Mouse (Mus musculus) CD4-positive helper T cell, adult 2 months (primary cell): Measurements from ENCODE around the gene Tyw1.

ENCODE experiments used
- DNase-seq: peaks from one replicate; pipeline ENCODE4 v3.0.0-alpha.2; 2012; ENCODE audit warnings: low read depth, missing footprints, low spot score

Gene Tyw1

GRCm38 (mm10) chr5:130314926-130315325 is 59.5 kb downstream of the Tyw1 start:
- no peak for DNase-seq

GRCm38 (mm10) chr5:130316321-130316720 is 60.9 kb downstream of the Tyw1 start:
- no peak for DNase-seq

- no peak for DNase-seq
Measured at GRCm38 (mm10) chr5:130319783-130320182, 64.4 kb downstream of the Tyw1 start.

- no peak for DNase-seq
Measured at GRCm38 (mm10) chr5:130320485-130320884, 65.1 kb downstream of the Tyw1 start.

GRCm38 (mm10) chr5:130325486-130325885 is 70.1 kb downstream of the Tyw1 start:
- no peak for DNase-seq

GRCm38 (mm10) chr5:130327615-130328263 is 72.3 kb downstream of the Tyw1 start:
- no peak for DNase-seq

- DNase-seq: no peak
Measured at GRCm38 (mm10) chr5:130328366-130328765, 72.9 kb downstream of the Tyw1 start.

GRCm38 (mm10) chr5:130329889-130330288 is 74.5 kb downstream of the Tyw1 start:
- no peak for DNase-seq

GRCm38 (mm10) chr5:130330801-130331200 is 75.4 kb downstream of the Tyw1 start:
- no peak for DNase-seq

GRCm38 (mm10) chr5:130331206-130331605 is 75.8 kb downstream of the Tyw1 start:
- DNase-seq: no peak

- no peak for DNase-seq
Measured at GRCm38 (mm10) chr5:130333566-130333965, 78.1 kb downstream of the Tyw1 start.

- DNase-seq: no peak
Measured at GRCm38 (mm10) chr5:130333971-130334370, 78.6 kb downstream of the Tyw1 start.

GRCm38 (mm10) chr5:130335462-130335861 is 80.0 kb downstream of the Tyw1 start:
- no peak for DNase-seq

- DNase-seq: no peak
Measured at GRCm38 (mm10) chr5:130340656-130341055, 85.2 kb downstream of the Tyw1 start.

- DNase-seq: no peak
Measured at GRCm38 (mm10) chr5:130344999-130345398, 89.6 kb downstream of the Tyw1 start.

GRCm38 (mm10) chr5:130345871-130346270 is 90.5 kb downstream of the Tyw1 start:
- DNase-seq: no peak

- DNase-seq: no peak
Measured at GRCm38 (mm10) chr5:130355223-130355622, 99.8 kb downstream of the Tyw1 start.

GRCm38 (mm10) chr5:130363111-130363510 is 107.7 kb downstream of the Tyw1 start:
- DNase-seq: no peak

- no peak for DNase-seq
Measured at GRCm38 (mm10) chr5:130363773-130364172, 108.4 kb downstream of the Tyw1 start.

- DNase-seq: no peak
Measured at GRCm38 (mm10) chr5:130368236-130368635, 112.8 kb downstream of the Tyw1 start.

- no peak for DNase-seq
Measured at GRCm38 (mm10) chr5:130369237-130369636, 113.8 kb downstream of the Tyw1 start, which contains the start of gene Caln1. Caln1 (plus strand) TSS chr5:130369455.

GRCm38 (mm10) chr5:130375411-130375810 is 120.0 kb downstream of the Tyw1 start:
- DNase-seq: no peak

GRCm38 (mm10) chr5:130384222-130384912 is 128.9 kb downstream of the Tyw1 start, which contains the start of gene A330070K13Rik:
A330070K13Rik (minus strand) TSS chr5:130384631.
- no peak for DNase-seq
